Mouse (Mus musculus): ENCODE data around the gene Cda. TPM values are rescaled to one million over a fixed set of nuclear protein-coding genes. Genes with fewer than 3 reads are reported as not detected.
A peak's percentile ranks its signal among the peaks of the same experiment; 100 is the strongest.

Gene Cda
- polyA plus RNA-seq, 1 experiment from 2014 or later = 2.2 TPM

GRCm38 (mm10) chr4:138363511-138363910, 4.3 kb downstream of the Cda start:
- no peaks in the 10 kb centered on the region for H3K9me3 ChIP-seq

GRCm38 (mm10) chr4:138362883-138363282, 4.9 kb downstream of the Cda start:
- ATAC-seq = no peak
- no peak overlapping the region for H3K27ac ChIP-seq
- no peaks in the 10 kb centered on the region for H3K9me3 ChIP-seq
- no peak overlapping the region for H3K9ac ChIP-seq (replicated peaks)
- no peaks in the 10 kb centered on the region for H3K36me3 ChIP-seq
- 89% methylated on average over 7 of the region's 7 CpGs for WGBS
- H3K27me3 ChIP-seq = peaks cover 24% of the 10 kb centered on the region
- no peak overlapping the region for H3K4me3 ChIP-seq (replicated peaks)
- no peak overlapping the region for H3K4me2 ChIP-seq (replicated peaks)
- H3K4me1 ChIP-seq (replicated peaks) = peaks cover 9% of the 10 kb centered on the region

More at GRCm38 (mm10) chr4:138363511-138363910, 4.3 kb downstream of the Cda start:
- 66% methylated on average over 5 of the region's 5 CpGs for WGBS
- Histone ChIP-seq H3K4me3 (replicated peaks) (no peak overlapping the region), H3K36me3 (no peaks in the 10 kb centered on the region), H3K4me2 (replicated peaks) (no peak overlapping the region), H3K27me3 (peaks cover 30% of the 10 kb centered on the region), H3K9ac (replicated peaks) (no peak overlapping the region), H3K4me1 (replicated peaks) (peaks cover 13% of the 10 kb centered on the region), H3K27ac (no peak overlapping the region)
- ATAC-seq = no peak

DNA sequence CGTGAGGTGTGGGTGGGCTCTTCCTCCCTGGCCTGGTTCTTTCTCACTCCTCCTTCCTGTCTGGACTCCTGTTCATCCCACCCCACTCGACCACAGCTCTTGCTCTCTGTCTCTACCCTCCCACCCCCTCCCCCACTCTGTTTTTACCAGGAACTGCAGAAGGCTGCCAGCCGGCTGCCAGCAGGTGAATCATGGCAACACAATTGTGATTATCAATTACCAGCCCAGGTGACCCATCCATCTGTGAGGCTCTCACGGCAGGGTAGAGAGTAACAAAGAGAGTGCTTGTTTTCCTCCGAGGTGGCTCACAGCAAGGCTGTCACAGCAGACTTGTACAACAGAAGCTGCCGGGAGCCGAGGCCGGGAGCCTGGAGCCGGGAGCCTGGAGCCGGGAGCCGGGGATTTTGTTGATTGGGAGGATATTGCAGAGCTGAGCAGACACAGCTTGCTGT, 6.4 kb downstream of the Cda start:
- peaks cover 4% of the 10 kb centered on the region; the same call in 1 of the 2 replicates for H3K4me1 ChIP-seq (replicated peaks)
- H3K9me3 ChIP-seq = no peaks in the 10 kb centered on the region
- no peaks in the 10 kb centered on the region for H3K36me3 ChIP-seq
- H3K27me3 ChIP-seq = peaks cover 10% of the 10 kb centered on the region
- H3K27ac ChIP-seq = peak overlapping the region; percentile 64
- peak overlapping the region; percentile 46 for H3K9ac ChIP-seq (replicated peaks)
- H3K4me3 ChIP-seq (replicated peaks) = 0 out of 2 replicates have a peak overlapping the region, but pooled peaks have one; percentile 2
- ATAC-seq = no peak
- peak overlapping the region; percentile 40 for H3K4me2 ChIP-seq (replicated peaks)
- WGBS = 8% methylated on average over 11 of the region's 11 CpGs

- H3K27ac ChIP-seq = no peak overlapping the region
- no peaks in the 10 kb centered on the region for H3K36me3 ChIP-seq
- no peak overlapping the region for H3K9ac ChIP-seq (replicated peaks)
- no peak for ATAC-seq
- no peak overlapping the region for H3K4me3 ChIP-seq (replicated peaks)
- WGBS = 76% methylated on average over 3 of the region's 3 CpGs
- H3K9me3 ChIP-seq = no peaks in the 10 kb centered on the region
- H3K4me1 ChIP-seq (replicated peaks) = peaks cover 4% of the 10 kb centered on the region; the same call in 1 of the 2 replicates
- H3K27me3 ChIP-seq = no peaks in the 10 kb centered on the region
- H3K4me2 ChIP-seq (replicated peaks) = no peak overlapping the region
These were observed 9.6 kb downstream of the Cda start for GRCm38 (mm10) chr4:138358176-138358575.

DNA sequence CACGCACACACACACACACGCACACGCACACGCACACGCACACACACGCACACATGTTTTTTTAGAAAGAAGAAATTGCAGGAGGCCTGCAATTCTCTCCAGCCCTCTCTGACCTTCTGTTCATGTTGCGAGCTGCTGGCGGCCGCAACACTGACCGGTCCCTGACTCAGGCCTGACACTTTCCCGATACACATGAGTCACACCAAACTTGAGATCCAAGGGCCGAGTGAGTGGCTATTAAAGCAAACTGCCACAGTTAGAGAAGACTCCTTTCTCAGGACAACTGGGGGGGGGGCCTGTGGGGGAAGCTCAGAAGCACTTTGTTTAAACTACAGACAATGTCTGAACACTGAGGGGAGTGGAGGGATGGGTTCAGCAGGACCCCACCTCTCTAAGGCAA, 11.2 kb downstream of the Cda start:
- 91% methylated on average over 12 of the region's 12 CpGs for WGBS
- Histone ChIP-seq H3K9ac (replicated peaks) (no peak overlapping the region), H3K4me2 (replicated peaks) (no peak overlapping the region), H3K36me3 (no peaks in the 10 kb centered on the region), H3K9me3 (no peaks in the 10 kb centered on the region), H3K4me1 (replicated peaks) (peaks cover 4% of the 10 kb centered on the region; the same call in 1 of the 2 replicates), H3K27me3 (no peaks in the 10 kb centered on the region), H3K27ac (no peak overlapping the region), H3K4me3 (replicated peaks) (no peak overlapping the region)
- no peak for ATAC-seq

- Histone ChIP-seq H3K27me3 (no peaks in the 10 kb centered on the region), H3K4me3 (replicated peaks) (no peak overlapping the region), H3K9ac (replicated peaks) (no peak overlapping the region), H3K27ac (no peak overlapping the region), H3K9me3 (no peaks in the 10 kb centered on the region), H3K4me1 (replicated peaks) (0 out of 2 replicates have a peak, but pooled peaks cover 4% of the 10 kb centered on the region), H3K36me3 (no peaks in the 10 kb centered on the region), H3K4me2 (replicated peaks) (no peak overlapping the region)
- WGBS = 91% methylated on average over 8 of the region's 8 CpGs
- ATAC-seq = no peak
These were observed 11.7 kb downstream of the Cda start for GRCm38 (mm10) chr4:138356141-138356540.

DNA sequence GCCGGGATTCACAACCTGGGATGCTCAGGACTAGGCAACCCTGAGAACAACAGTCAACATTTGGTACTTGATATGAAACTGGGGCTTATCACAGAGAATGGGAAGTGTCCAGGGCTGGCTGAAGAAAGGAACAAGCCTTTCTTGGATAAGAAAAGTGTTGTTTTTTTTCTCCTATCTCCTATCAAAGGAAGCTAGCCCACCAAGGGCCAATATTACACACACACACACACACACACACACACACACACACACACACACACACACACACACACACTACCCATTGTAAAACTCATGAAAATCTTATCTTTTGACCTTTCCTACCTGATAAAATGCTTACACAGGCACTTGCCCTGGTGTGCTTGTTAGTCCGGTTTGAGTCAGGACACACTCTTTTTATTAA, 12.3 kb downstream of the Cda start:
- H3K4me1 ChIP-seq (replicated peaks) = no peaks in the 10 kb centered on the region
- no peak overlapping the region for H3K4me2 ChIP-seq (replicated peaks)
- ATAC-seq = no peak
- no peaks in the 10 kb centered on the region for H3K27me3 ChIP-seq
- H3K36me3 ChIP-seq = no peaks in the 10 kb centered on the region
- no peak overlapping the region for H3K27ac ChIP-seq
- no peak overlapping the region for H3K9ac ChIP-seq (replicated peaks)
- no peaks in the 10 kb centered on the region for H3K9me3 ChIP-seq
- 79% methylated on average over 2 of the region's 2 CpGs for WGBS
- H3K4me3 ChIP-seq (replicated peaks) = no peak overlapping the region

GRCm38 (mm10) chr4:138353438-138354171, 14.2 kb downstream of the Cda start:
- Histone ChIP-seq H3K4me1 (replicated peaks) (no peaks in the 10 kb centered on the region), H3K27me3 (no peaks in the 10 kb centered on the region), H3K36me3 (no peaks in the 10 kb centered on the region), H3K9ac (replicated peaks) (no peak overlapping the region), H3K27ac (no peak overlapping the region), H3K4me3 (replicated peaks) (no peak overlapping the region), H3K4me2 (replicated peaks) (no peak overlapping the region), H3K9me3 (no peaks in the 10 kb centered on the region)
- ATAC-seq = no peak
- WGBS = 74% methylated on average over 10 of the region's 10 CpGs

DNA sequence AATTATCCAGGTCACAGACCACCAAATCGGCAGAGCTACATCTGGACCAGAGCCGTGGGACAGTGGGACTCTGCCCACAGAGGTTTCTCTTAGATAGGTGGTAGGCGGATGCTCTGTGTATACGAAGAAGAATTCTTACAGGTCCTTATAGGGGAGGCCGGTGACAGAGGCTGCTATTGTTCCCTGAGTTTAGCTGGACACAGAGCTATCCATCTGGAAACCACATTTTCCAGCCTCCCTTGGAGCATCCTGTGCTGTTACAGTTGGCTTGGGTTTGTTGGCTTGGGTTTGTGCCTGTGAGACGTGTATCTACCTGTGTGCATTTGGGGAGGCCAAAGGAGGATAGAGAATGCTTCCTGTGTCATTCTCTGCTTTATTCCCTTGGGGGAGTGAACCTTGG, 15.1 kb downstream of the Cda start:
- Histone ChIP-seq H3K9ac (replicated peaks) (no peak overlapping the region), H3K4me1 (replicated peaks) (no peaks in the 10 kb centered on the region), H3K9me3 (no peaks in the 10 kb centered on the region), H3K4me3 (replicated peaks) (no peak overlapping the region), H3K36me3 (no peaks in the 10 kb centered on the region), H3K27me3 (no peaks in the 10 kb centered on the region), H3K27ac (no peak overlapping the region), H3K4me2 (replicated peaks) (no peak overlapping the region)
- ATAC-seq = no peak
- WGBS = 90% methylated on average over 6 of the region's 6 CpGs

DNA sequence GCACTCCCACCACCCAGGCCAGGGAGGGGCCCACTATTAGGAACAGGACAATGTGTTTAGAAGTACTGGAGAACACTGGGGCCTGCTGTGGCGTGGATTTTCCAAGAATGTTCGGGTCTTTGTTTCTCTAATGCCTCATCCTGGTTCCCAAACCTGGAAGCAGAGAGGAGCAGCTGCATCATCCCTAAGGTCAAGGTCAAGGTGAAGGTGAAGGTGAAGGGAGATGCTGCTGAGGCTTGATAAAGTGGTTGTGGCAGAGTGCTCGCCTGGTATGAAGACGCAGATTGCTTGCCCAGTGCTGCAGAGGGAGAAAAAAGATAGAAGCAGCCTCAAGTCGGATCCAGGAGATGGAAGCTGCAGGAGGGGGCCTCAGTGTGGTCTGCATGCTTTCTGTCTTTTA, 16.0 kb downstream of the Cda start:
- no peaks in the 10 kb centered on the region for H3K9me3 ChIP-seq
- 89% methylated on average over 5 of the region's 5 CpGs for WGBS
- no peaks in the 10 kb centered on the region for H3K36me3 ChIP-seq
- H3K27me3 ChIP-seq = no peaks in the 10 kb centered on the region
- no peak for ATAC-seq
- no peak overlapping the region for H3K9ac ChIP-seq (replicated peaks)
- no peak overlapping the region for H3K27ac ChIP-seq
- no peak overlapping the region for H3K4me2 ChIP-seq (replicated peaks)
- no peak overlapping the region for H3K4me3 ChIP-seq (replicated peaks)
- H3K4me1 ChIP-seq (replicated peaks) = no peaks in the 10 kb centered on the region

- Histone ChIP-seq H3K4me3 (replicated peaks) (no peak overlapping the region), H3K4me2 (replicated peaks) (no peak overlapping the region), H3K36me3 (no peaks in the 10 kb centered on the region), H3K9me3 (no peaks in the 10 kb centered on the region), H3K9ac (replicated peaks) (no peak overlapping the region), H3K27ac (no peak overlapping the region), H3K4me1 (replicated peaks) (no peaks in the 10 kb centered on the region), H3K27me3 (no peaks in the 10 kb centered on the region)
- WGBS = 78% methylated on average over 7 of the region's 7 CpGs
- no peak for ATAC-seq
These were observed 19.1 kb downstream of the Cda start for GRCm38 (mm10) chr4:138348716-138349115.

DNA sequence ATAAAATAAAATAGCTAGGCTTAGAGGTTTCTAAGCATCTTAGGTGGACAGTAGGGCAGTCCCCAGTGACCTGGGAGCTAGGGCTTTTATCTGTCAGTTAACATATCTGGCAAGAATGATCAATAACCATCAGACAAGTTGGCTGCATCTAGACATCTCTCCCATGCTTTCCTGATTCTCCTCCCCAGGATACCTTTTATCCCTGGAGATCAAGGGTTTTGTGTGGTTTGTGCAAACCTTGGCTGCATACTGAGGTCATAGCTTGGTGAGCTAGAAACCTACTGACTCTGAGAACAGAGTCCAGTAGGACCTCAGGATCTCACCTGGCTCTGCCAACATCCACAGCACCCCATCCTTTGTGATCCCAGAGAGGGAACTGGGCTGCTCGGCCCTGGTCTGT, 20.5 kb downstream of the Cda start:
- H3K9me3 ChIP-seq = no peaks in the 10 kb centered on the region
- H3K9ac ChIP-seq (replicated peaks) = no peak overlapping the region
- no peaks in the 10 kb centered on the region for H3K36me3 ChIP-seq
- no peaks in the 10 kb centered on the region for H3K27me3 ChIP-seq
- no peaks in the 10 kb centered on the region for H3K4me1 ChIP-seq (replicated peaks)
- H3K27ac ChIP-seq = no peak overlapping the region
- ATAC-seq = no peak
- no peak overlapping the region for H3K4me3 ChIP-seq (replicated peaks)
- WGBS = 68% methylated on average over 1 of the region's 1 CpGs
- no peak overlapping the region for H3K4me2 ChIP-seq (replicated peaks)
